Comparison of ENCODE assay signal across 10 mouse cellular contexts in the genomic region with DNA sequence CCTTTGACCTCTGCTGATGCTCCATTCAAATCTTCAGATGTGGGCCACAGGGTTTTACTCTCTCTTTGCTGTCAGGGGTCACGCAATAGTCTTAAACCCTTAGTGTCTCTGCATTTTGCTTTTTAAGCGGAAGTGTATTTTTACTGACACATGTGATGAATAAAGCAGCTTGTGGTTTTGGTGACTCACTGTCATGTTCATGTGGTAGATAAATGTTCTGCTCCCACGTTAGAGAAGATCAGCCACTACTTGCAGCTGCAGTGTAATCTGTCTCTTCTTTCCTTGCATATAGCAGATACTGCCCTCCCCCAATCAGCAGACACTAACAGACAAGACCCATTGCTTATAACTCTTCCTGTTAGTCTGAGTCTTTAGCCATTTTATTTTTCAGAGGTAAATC. TPM values are rescaled to one million over a fixed set of nuclear protein-coding genes. Genes with fewer than 3 reads are reported as not detected.
DNase-seq lines count a peak whose midpoint lies in the region; ATAC-seq lines count a peak whose summit lies in the region.
"Had no signal": no experiment of that assay in that cellular context is flagged by ENCODE, and none has a peak within 500 bp of the region (broad histone marks: within the 10 kb centered on the region; RNA-seq: fewer than 3 reads in every experiment).

No protein-coding gene starts in this region.

- H3K9ac ChIP-seq in liver, embryonic 13.5 days: no peak overlapping the region

- no peaks in the 10 kb centered on the region for H3K36me3 ChIP-seq in liver, embryonic 13.5 days

- H3K4me3 ChIP-seq in liver, embryonic 13.5 days (replicated peaks): no peak overlapping the region

- no peaks in the 10 kb centered on the region for H3K9me3 ChIP-seq in liver, embryonic 13.5 days (replicated peaks)

- H3K4me1 ChIP-seq in liver, embryonic 13.5 days (replicated peaks): peaks cover 10% of the 10 kb centered on the region; the same call in 1 of the 2 replicates

- WGBS in liver, embryonic 13.5 days (ENCODE audit: insufficient replicate concordance): 12% methylated on average over 3 of the region's 3 CpGs

- no peaks in the 10 kb centered on the region for H3K27me3 ChIP-seq in liver, embryonic 13.5 days

- ATAC-seq in activated CD4-positive, CD25-positive, alpha-beta regulatory T cell, adult 4 months: peak; percentile 96
- ATAC-seq in liver, embryonic 13.5 days (ENCODE audit: low read depth): peak; percentile 82

- DNase-seq in right cerebral cortex, adult 18-20 months: peak; percentile 14
- no peak for DNase-seq in right cerebral cortex, postnatal 10 days (ENCODE audit: low spot score in 2 of 2)
- DNase-seq in liver, embryonic 13.5 days: peak; percentile 9
- DNase-seq in thymus, postnatal 25 days: peak; percentile 24
- DNase-seq in embryo, embryonic 10.5 days (ENCODE audit: low spot score): no peak
- DNase-seq in gastrocnemius, postnatal 25 days: no peak
- DNase-seq: heart, postnatal 10 days had no signal

- no peak overlapping the region for H3K4me2 ChIP-seq in liver, embryonic 13.5 days

- H3K27ac ChIP-seq in liver, embryonic 13.5 days: no peak overlapping the region

RNA-seq across cellular contexts. Expression of gene Gm5244, which starts 12.9 kb away (rescaled TPM):
- not detected for polyA plus RNA-seq in activated CD4-positive, CD25-positive, alpha-beta regulatory T cell, adult 4 months (2017; shearing (Covaris generic))
- polyA plus RNA-seq in liver, embryonic 13.5 days (2015; fragmentation: Nextera tagmentation; extraction: Ambion mirVana): not detected in 2 replicates
- not detected for total RNA-seq in gastrocnemius, postnatal 25 days (2021)
- total RNA-seq: heart, postnatal 10 days had no signal
- polyA plus RNA-seq: large intestine, adult 2 months; small intestine, adult 2 months had no signal

RNA-seq across cellular contexts. Expression of gene Olfr1444, which starts 23.5 kb away (rescaled TPM):
- polyA plus RNA-seq in activated CD4-positive, CD25-positive, alpha-beta regulatory T cell, adult 4 months (2017; shearing (Covaris generic)): under 1 TPM; 0.19 to 0.25 TPM
- polyA plus RNA-seq in liver, embryonic 13.5 days (2015; fragmentation: Nextera tagmentation; extraction: Ambion mirVana): not detected in 2 replicates
- not detected for total RNA-seq in gastrocnemius, postnatal 25 days (2021)
- total RNA-seq: heart, postnatal 10 days had no signal
- polyA plus RNA-seq: large intestine, adult 2 months; small intestine, adult 2 months had no signal

RNA-seq across cellular contexts. Expression of gene Lpxn, which starts 37.6 kb away (rescaled TPM):
- polyA plus RNA-seq in activated CD4-positive, CD25-positive, alpha-beta regulatory T cell, adult 4 months (2017; shearing (Covaris generic)): 100 to 1,000 TPM; 242 to 258 TPM
- 1.5 and 2.0 TPM in 2 replicates for polyA plus RNA-seq in liver, embryonic 13.5 days (2015; fragmentation: Nextera tagmentation; extraction: Ambion mirVana)
- under 1 TPM; 0.36 to 0.38 TPM for total RNA-seq in gastrocnemius, postnatal 25 days (2021)

RNA-seq across cellular contexts. Expression of gene Zfp91, which starts 37.7 kb away (rescaled TPM):
- polyA plus RNA-seq in activated CD4-positive, CD25-positive, alpha-beta regulatory T cell, adult 4 months (2017; shearing (Covaris generic)): 10 to 100 TPM; 17.1 to 17.2 TPM
- polyA plus RNA-seq in liver, embryonic 13.5 days (2015; fragmentation: Nextera tagmentation; extraction: Ambion mirVana): 8.4 and 9.2 TPM in 2 replicates
- 10 to 100 TPM; 82.9 to 97.8 TPM for total RNA-seq in gastrocnemius, postnatal 25 days (2021)

RNA-seq across cellular contexts. Expression of gene Olfr1445, which starts 50.0 kb away (rescaled TPM):
- not detected for polyA plus RNA-seq in activated CD4-positive, CD25-positive, alpha-beta regulatory T cell, adult 4 months (2017; shearing (Covaris generic))
- polyA plus RNA-seq in liver, embryonic 13.5 days (2015; fragmentation: Nextera tagmentation; extraction: Ambion mirVana): not detected in 2 replicates
- total RNA-seq in gastrocnemius, postnatal 25 days (2021): not detected
- total RNA-seq: heart, postnatal 10 days had no signal
- polyA plus RNA-seq: large intestine, adult 2 months; small intestine, adult 2 months had no signal

Comparison
In these comparisons a context has a peak if more than half of its experiments do, and no peak if none do; other contexts are left out.
1. DNase-seq: peak in right cerebral cortex, adult 18-20 months (single experiment), liver, embryonic 13.5 days (single experiment) and thymus, postnatal 25 days (single experiment); none in right cerebral cortex, postnatal 10 days (0 of 2), embryo, embryonic 10.5 days (single experiment) and gastrocnemius, postnatal 25 days (single experiment).
2. RNA of gene Lpxn, which starts 37.6 kb away (polyA plus RNA-seq): 242 to 258 TPM in activated CD4-positive, CD25-positive, alpha-beta regulatory T cell, adult 4 months; 1.5 to 2.0 TPM in liver, embryonic 13.5 days; every median in the first group is over 10 times any median in the second.